Mouse (Mus musculus) gastrocnemius, postnatal 25 days (tissue): ENCODE data around the gene Lrig2. TPM values are rescaled to one million over a fixed set of nuclear protein-coding genes. Genes with fewer than 3 reads are reported as not detected.

ENCODE experiments used
- DNase-seq: peaks from one replicate; pipeline ENCODE4 v3.0.0; 2022
- total RNA-seq, 2 experiments: library from RNA; stranded (reverse); gene quantifications; 1 replicate in 1 of 2; 2 replicates in 1 of 2; pipeline ENCODE4 v1.2.3; 2021

Lrig2 gene
- total RNA-seq, 2 experiments from 2014 or later, result 4.7 to 4.9 TPM

GRCm38 (mm10) chr3:104367912-104368311 is 143.8 kb downstream of the Lrig2 start:
- no peak for DNase-seq

- DNase-seq, result no peak
These were observed 149.9 kb downstream of the Lrig2 start for GRCm38 (mm10) chr3:104361814-104362213.

GRCm38 (mm10) chr3:104360325-104360724 is 151.4 kb downstream of the Lrig2 start:
- peak; percentile 23 for DNase-seq

GRCm38 (mm10) chr3:104359225-104360135 is 152.2 kb downstream of the Lrig2 start:
- no peak for DNase-seq

- no peak for DNase-seq
These were observed 153.0 kb downstream of the Lrig2 start for GRCm38 (mm10) chr3:104358747-104359146.

- DNase-seq, result no peak
These were observed 155.6 kb downstream of the Lrig2 start for GRCm38 (mm10) chr3:104356106-104356505.

- no peak for DNase-seq
These were observed 157.8 kb downstream of the Lrig2 start for GRCm38 (mm10) chr3:104353884-104354283.

- no peak for DNase-seq
These were observed 159.2 kb downstream of the Lrig2 start for GRCm38 (mm10) chr3:104352358-104353060.

GRCm38 (mm10) chr3:104350253-104350945 is 161.3 kb downstream of the Lrig2 start:
- DNase-seq, result no peak

GRCm38 (mm10) chr3:104349847-104350228 is 161.9 kb downstream of the Lrig2 start:
- DNase-seq, result no peak

- DNase-seq, result no peak
These were observed 162.4 kb downstream of the Lrig2 start for GRCm38 (mm10) chr3:104349203-104349846.

Other genes with a start within 250 kb of the Lrig2 start
- 10 to 100 TPM; 27.4 to 28.3 TPM for gene Slc16a1, start 126.8 kb upstream of the Lrig2 start, total RNA-seq